Mouse (Mus musculus) forebrain, embryonic 16.5 days (tissue): Measurements from ENCODE around the gene Nmur1. TPM values are rescaled to one million over a fixed set of nuclear protein-coding genes. Genes with fewer than 3 reads are reported as not detected.
A peak's percentile ranks its signal among the peaks of the same experiment; 100 is the strongest.

ENCODE experiments used
- ATAC-seq: fragments of 200-750 bp; cut with Nextera tagmentation; 2 replicates; pipeline ENCODE4 v1.8.0; 2017; ENCODE audit warnings: mild to moderate bottlenecking, moderate library complexity
- H3K27ac ChIP-seq: fragments of 300-500 bp; sonication (generic); 2 replicates; pipeline ENCODE4 v1.5.1; 2014; ENCODE audit warnings: low read length, control low read depth
- H3K27me3 ChIP-seq: fragments of 300-500 bp; sonication (generic); replicated peaks from 2 replicates; pipeline ENCODE4 v1.6.1; 2014; ENCODE audit warnings: low read length; ENCODE audit not compliant: control insufficient read depth, insufficient read depth
- H3K36me3 ChIP-seq: fragments of 300-500 bp; sonication (generic); 2 replicates; pipeline ENCODE4 v1.6.1; 2014; ENCODE audit not compliant: control insufficient read depth, insufficient read depth
- H3K4me1 ChIP-seq: fragments of 300-500 bp; sonication (generic); replicated peaks from 2 replicates; pipeline ENCODE4 v1.6.1; 2014; ENCODE audit warnings: low read length; ENCODE audit not compliant: control insufficient read depth, insufficient read depth
- H3K4me2 ChIP-seq: fragments of 300-500 bp; sonication (generic); 2 replicates; pipeline ENCODE4 v1.6.1; 2014; ENCODE audit warnings: mild to moderate bottlenecking, low read length, control low read depth
- H3K4me3 ChIP-seq: fragments of 300-500 bp; sonication (generic); replicated peaks from 2 replicates; pipeline ENCODE4 v1.5.1; 2014; ENCODE audit warnings: mild to moderate bottlenecking, low read length, control low read depth
- H3K9ac ChIP-seq: fragments of 300-500 bp; sonication (generic); replicated peaks from 2 replicates; pipeline ENCODE4 v1.6.1; 2014; ENCODE audit warnings: low read depth, low read length, control low read depth
- H3K9me3 ChIP-seq: fragments of 300-500 bp; sonication (generic); 2 replicates; pipeline ENCODE4 v1.6.1; 2016; ENCODE audit warnings: low read length; ENCODE audit not compliant: control insufficient read depth
- WGBS: fragments of 180-500 bp; shearing (Covaris S2); extraction: QIAGEN DNeasy Blood & Tissue Kit; methylation state at CpG from one replicate; pipeline ENCODE4 v1.1.7; 2014; 5-methylcytosine and 5-hydroxymethylcytosine counted together
- polyA plus RNA-seq: library from polyadenylated mRNA; unstranded; fragments of >200 nt; fragmentation: Nextera tagmentation; extraction: Ambion mirVana; gene quantifications from 2 replicates; pipeline ENCODE4 v1.2.1, GENCODE M21; 2015

The Nmur1 gene
- polyA plus RNA-seq, 1 experiment from 2014 or later = not detected

- Histone ChIP-seq H3K27me3 (no peaks in the 10 kb centered on the region), H3K4me2 (peak within 1 kb of the TSS; percentile 84), H3K9ac (peak within 1 kb of the TSS; percentile 94), H3K27ac (peak within 1 kb of the TSS; percentile 100), H3K9me3 (no peaks in the 10 kb centered on the region), H3K36me3 (peaks cover 23% of the 10 kb centered on the region), H3K4me1 (peaks cover 18% of the 10 kb centered on the region), H3K4me3 (peak within 1 kb of the TSS; percentile 91)
- WGBS = under 1% methylated on average over 102 of the region's 102 CpGs
- peak; percentile 98 for ATAC-seq
These were observed 66.9 kb downstream of the Nmur1 start, which contains the start of gene Ncl for GRCm38 (mm10) chr1:86358906-86359797. Gene Ncl (minus strand): TSS chr1:86359400.

DNA sequence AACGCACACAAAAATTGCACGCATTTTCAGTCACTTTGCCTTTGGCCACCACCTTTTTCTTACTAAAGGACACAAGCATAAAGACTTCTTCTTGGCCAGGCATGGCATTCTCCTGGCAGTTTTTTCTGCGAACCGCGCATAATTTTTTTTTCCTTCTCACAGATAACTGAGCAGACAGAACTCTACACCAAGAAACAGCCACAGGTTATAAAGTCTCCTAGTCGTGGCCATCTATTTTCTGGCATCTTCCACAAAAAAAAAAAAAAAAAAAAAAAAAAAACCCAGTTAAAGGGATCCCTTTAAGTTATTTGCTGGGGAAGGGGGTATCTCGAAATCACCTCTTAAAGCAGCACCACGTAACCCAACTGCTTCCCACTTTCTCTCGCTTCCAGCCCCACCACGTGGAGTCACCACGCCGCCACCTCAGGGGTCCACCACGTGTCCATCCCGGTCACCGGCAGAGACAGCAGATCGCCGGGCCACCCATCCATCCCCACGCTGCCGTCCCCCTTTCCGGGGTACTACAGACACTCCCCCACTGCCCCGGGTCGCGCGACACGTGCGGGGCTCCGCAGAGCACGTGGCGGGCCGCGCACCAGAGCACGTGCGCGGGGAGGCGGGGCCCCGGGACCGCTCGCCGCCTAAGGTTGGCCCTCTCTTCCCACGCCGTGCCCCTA, 67.7 kb downstream of the Nmur1 start:
- peak overlapping the region; percentile 84 for H3K4me2 ChIP-seq
- WGBS = under 1% methylated on average over 36 of the region's 41 CpGs
- H3K4me3 ChIP-seq = peak overlapping the region; percentile 91
- peak overlapping the region; percentile 94 for H3K9ac ChIP-seq
- no peaks in the 10 kb centered on the region for H3K9me3 ChIP-seq
- H3K27me3 ChIP-seq = no peaks in the 10 kb centered on the region
- peaks cover 18% of the 10 kb centered on the region for H3K4me1 ChIP-seq
- H3K27ac ChIP-seq = peak overlapping the region; percentile 100
- peaks cover 28% of the 10 kb centered on the region for H3K36me3 ChIP-seq
- peak; percentile 54 for ATAC-seq

DNA sequence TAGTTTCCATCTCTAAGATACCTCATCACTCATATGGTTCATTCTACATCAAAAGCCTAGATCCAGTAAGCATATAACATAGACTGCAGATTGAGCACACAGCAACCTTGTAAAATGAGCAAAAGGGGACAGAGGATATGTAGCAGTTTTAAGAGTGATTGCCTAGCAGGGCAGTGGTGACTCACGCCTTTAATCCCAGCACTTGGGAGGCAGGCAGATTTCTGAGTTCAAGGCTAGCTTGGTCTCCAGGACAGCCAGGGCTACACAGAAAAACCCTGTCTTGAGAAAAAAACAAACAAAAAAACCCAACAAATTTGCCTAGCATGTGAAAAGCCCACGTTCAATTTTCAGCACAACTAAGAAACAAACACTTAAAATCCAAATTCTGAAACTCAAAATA, 71.8 kb downstream of the Nmur1 start:
- WGBS = 89% methylated on average over 2 of the region's 2 CpGs
- H3K36me3 ChIP-seq = peaks cover 58% of the 10 kb centered on the region
- no peaks in the 10 kb centered on the region for H3K9me3 ChIP-seq
- no peaks in the 10 kb centered on the region for H3K27me3 ChIP-seq
- H3K27ac ChIP-seq = no peak overlapping the region
- H3K4me2 ChIP-seq = no peak overlapping the region
- H3K4me1 ChIP-seq = peaks cover 10% of the 10 kb centered on the region
- H3K4me3 ChIP-seq = no peak overlapping the region
- ATAC-seq = no peak
- no peak overlapping the region for H3K9ac ChIP-seq

GRCm38 (mm10) chr1:86350576-86350975, 75.5 kb downstream of the Nmur1 start:
- Histone ChIP-seq H3K9ac (no peak overlapping the region), H3K4me3 (no peak overlapping the region), H3K4me2 (no peak overlapping the region), H3K27ac (no peak overlapping the region), H3K27me3 (no peaks in the 10 kb centered on the region), H3K9me3 (no peaks in the 10 kb centered on the region), H3K4me1 (no peaks in the 10 kb centered on the region), H3K36me3 (peaks cover 52% of the 10 kb centered on the region)
- WGBS = 85% methylated on average over 8 of the region's 8 CpGs
- ATAC-seq = no peak

GRCm38 (mm10) chr1:86349696-86350095, 76.3 kb downstream of the Nmur1 start:
- H3K27ac ChIP-seq = no peak overlapping the region
- no peaks in the 10 kb centered on the region for H3K9me3 ChIP-seq
- H3K4me2 ChIP-seq = no peak overlapping the region
- ATAC-seq = no peak
- no peaks in the 10 kb centered on the region for H3K27me3 ChIP-seq
- 89% methylated on average over 1 of the region's 1 CpGs for WGBS
- no peak overlapping the region for H3K4me3 ChIP-seq
- peaks cover 48% of the 10 kb centered on the region for H3K36me3 ChIP-seq
- no peak overlapping the region for H3K9ac ChIP-seq
- no peaks in the 10 kb centered on the region for H3K4me1 ChIP-seq

DNA sequence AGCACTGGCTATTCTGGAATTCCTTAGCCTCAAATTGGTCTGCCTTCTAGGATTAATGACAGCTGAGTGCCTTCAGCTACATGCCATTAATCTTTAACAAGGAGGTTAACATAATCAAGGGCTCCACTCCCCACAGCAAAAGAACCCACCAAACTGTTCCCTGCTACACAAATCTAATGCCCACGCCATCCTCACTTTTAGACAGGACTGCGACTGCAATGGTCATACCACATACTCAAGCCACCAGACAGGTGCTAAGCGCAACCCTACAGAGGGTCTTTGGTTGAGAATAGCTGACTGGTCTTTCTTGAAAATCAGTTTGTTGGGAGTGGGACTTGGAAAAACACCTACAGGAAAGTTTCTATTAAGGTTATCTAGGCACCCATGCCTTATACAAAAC, 76.8 kb downstream of the Nmur1 start:
- H3K9ac ChIP-seq = no peak overlapping the region
- no peak for ATAC-seq
- no peaks in the 10 kb centered on the region for H3K4me1 ChIP-seq
- H3K4me3 ChIP-seq = no peak overlapping the region
- peaks cover 45% of the 10 kb centered on the region for H3K36me3 ChIP-seq
- 91% methylated on average over 3 of the region's 3 CpGs for WGBS
- H3K9me3 ChIP-seq = no peaks in the 10 kb centered on the region
- no peak overlapping the region for H3K4me2 ChIP-seq
- H3K27me3 ChIP-seq = no peaks in the 10 kb centered on the region
- no peak overlapping the region for H3K27ac ChIP-seq

- Histone ChIP-seq H3K4me3 (no peak overlapping the region), H3K4me1 (no peaks in the 10 kb centered on the region), H3K9me3 (no peaks in the 10 kb centered on the region), H3K9ac (no peak overlapping the region), H3K27ac (no peak overlapping the region), H3K36me3 (peaks cover 44% of the 10 kb centered on the region), H3K4me2 (no peak overlapping the region), H3K27me3 (no peaks in the 10 kb centered on the region)
- ATAC-seq = no peak
- WGBS = 62% methylated on average over 4 of the region's 4 CpGs
These were observed 77.2 kb downstream of the Nmur1 start for GRCm38 (mm10) chr1:86348801-86349200.

GRCm38 (mm10) chr1:86348083-86348482, 77.9 kb downstream of the Nmur1 start:
- WGBS = 74% methylated on average over 1 of the region's 1 CpGs
- no peak overlapping the region for H3K9ac ChIP-seq
- no peak overlapping the region for H3K4me2 ChIP-seq
- H3K36me3 ChIP-seq = peaks cover 37% of the 10 kb centered on the region
- no peaks in the 10 kb centered on the region for H3K9me3 ChIP-seq
- no peak for ATAC-seq
- no peaks in the 10 kb centered on the region for H3K4me1 ChIP-seq
- no peaks in the 10 kb centered on the region for H3K27me3 ChIP-seq
- H3K4me3 ChIP-seq = no peak overlapping the region
- H3K27ac ChIP-seq = no peak overlapping the region

DNA sequence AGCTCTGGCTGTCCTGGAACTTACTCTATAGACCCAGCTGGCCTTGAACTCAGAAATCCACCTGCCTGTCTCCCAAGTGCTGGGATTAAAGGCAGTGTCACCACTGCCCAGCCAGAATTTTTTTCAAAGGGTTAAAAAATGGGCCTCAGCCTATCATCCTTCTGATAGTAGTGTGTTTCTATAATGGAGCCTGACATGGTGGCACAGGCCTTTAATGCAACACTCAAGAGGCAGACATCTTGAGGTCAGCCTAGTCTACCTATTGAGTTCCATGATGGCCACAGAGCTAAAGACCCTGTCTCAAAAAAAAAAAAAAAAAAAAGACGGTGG, 78.3 kb downstream of the Nmur1 start:
- H3K27me3 ChIP-seq = no peaks in the 10 kb centered on the region

More for the DNA sequence above, 78.3 kb downstream of the Nmur1 start:
- no peaks in the 10 kb centered on the region for H3K4me1 ChIP-seq
- H3K27ac ChIP-seq = no peak overlapping the region
- no peak for ATAC-seq
- no peak overlapping the region for H3K4me2 ChIP-seq
- H3K36me3 ChIP-seq = peaks cover 34% of the 10 kb centered on the region
- no peak overlapping the region for H3K4me3 ChIP-seq
- WGBS = 71% methylated on average over 1 of the region's 1 CpGs
- H3K9ac ChIP-seq = no peak overlapping the region
- no peaks in the 10 kb centered on the region for H3K9me3 ChIP-seq
